Mouse (Mus musculus) neural tube, embryonic 13.5 days (tissue): ENCODE data around the gene Trim3. TPM values are rescaled to one million over a fixed set of nuclear protein-coding genes. Genes with fewer than 3 reads are reported as not detected.

Experiments used
- ATAC-seq: fragments of 200-750 bp; cut with Nextera tagmentation; 2 replicates; pipeline ENCODE4 v1.8.0; 2017; ENCODE audit warnings: low read depth, mild to moderate bottlenecking, moderate TSS enrichment, moderate library complexity
- H3K27ac ChIP-seq: fragments of 300-500 bp; sonication (generic); replicated peaks from 2 replicates; pipeline ENCODE4 v1.5.1; 2015; ENCODE audit warnings: moderate library complexity, mild to moderate bottlenecking, inconsistent platforms
- H3K27me3 ChIP-seq: fragments of 300-500 bp; sonication (generic); 2 replicates; pipeline ENCODE4 v1.6.1; 2015; ENCODE audit warnings: mild to moderate bottlenecking, inconsistent platforms
- H3K36me3 ChIP-seq: fragments of 300-500 bp; sonication (generic); 2 replicates; pipeline ENCODE4 v1.6.1; 2015; ENCODE audit warnings: mild to moderate bottlenecking, inconsistent platforms
- H3K4me1 ChIP-seq: fragments of 300-500 bp; sonication (generic); replicated peaks from 2 replicates; pipeline ENCODE4 v1.6.1; 2015; ENCODE audit warnings: inconsistent platforms
- H3K4me2 ChIP-seq: fragments of 300-500 bp; sonication (generic); 2 replicates; pipeline ENCODE4 v1.6.1; 2015; ENCODE audit warnings: inconsistent platforms, mild to moderate bottlenecking, moderate library complexity
- H3K4me3 ChIP-seq: fragments of 300-500 bp; sonication (generic); 2 replicates; pipeline ENCODE4 v1.5.1; 2015; ENCODE audit warnings: mild to moderate bottlenecking, inconsistent platforms
- H3K9ac ChIP-seq: fragments of 300-500 bp; sonication (generic); 2 replicates; pipeline ENCODE4 v1.6.1; 2015; ENCODE audit warnings: moderate library complexity, mild to moderate bottlenecking, inconsistent platforms
- H3K9me3 ChIP-seq: fragments of 300-500 bp; sonication (generic); 2 replicates; pipeline ENCODE4 v1.6.1; 2016; ENCODE audit warnings: inconsistent platforms
- WGBS: fragments of 180-500 bp; shearing (Covaris S2); methylation state at CpG from one replicate; pipeline ENCODE4 v1.1.7; 2015; 5-methylcytosine and 5-hydroxymethylcytosine counted together
- polyA plus RNA-seq: library from polyadenylated mRNA; unstranded; fragments of >200 nt; fragmentation: Nextera tagmentation; extraction: Ambion mirVana; gene quantifications from 2 replicates; pipeline ENCODE4 v1.2.1, GENCODE M21; 2015

Gene Trim3
- 84.1 and 85.4 TPM in 2 replicates for polyA plus RNA-seq

GRCm38 (mm10) chr7:105633127-105633800 lies at the start of gene Trim3:
Gene Trim3, minus strand, starts transcription at chr7:105633571.
- no peaks in the 10 kb centered on the region for H3K9me3 ChIP-seq
- peak within 1 kb of the TSS; percentile 95 for H3K9ac ChIP-seq
- H3K4me1 ChIP-seq, result peaks cover 72% of the 10 kb centered on the region
- H3K4me2 ChIP-seq, result peak within 1 kb of the TSS; percentile 86
- under 1% methylated on average over 67 of the region's 71 CpGs for WGBS
- peak; percentile 86 for ATAC-seq
- H3K4me3 ChIP-seq, result peak within 1 kb of the TSS; percentile 86
- H3K27ac ChIP-seq, result peak within 1 kb of the TSS; percentile 93
- peaks cover 28% of the 10 kb centered on the region for H3K36me3 ChIP-seq
- no peaks in the 10 kb centered on the region for H3K27me3 ChIP-seq

- peaks cover 8% of the 10 kb centered on the region for H3K36me3 ChIP-seq
- ATAC-seq, result peak; percentile 95
- H3K9ac ChIP-seq, result peak within 1 kb of the TSS; percentile 44
- peak within 1 kb of the TSS; percentile 32 for H3K4me3 ChIP-seq
- peak within 1 kb of the TSS; percentile 64 for H3K4me2 ChIP-seq
- no peaks in the 10 kb centered on the region for H3K27me3 ChIP-seq
- WGBS, result 2% methylated on average over 17 of the region's 17 CpGs
- peaks cover 10% of the 10 kb centered on the region for H3K4me1 ChIP-seq
- no peaks in the 10 kb centered on the region for H3K9me3 ChIP-seq
- H3K27ac ChIP-seq, result peak within 1 kb of the TSS; percentile 39; the same call in 1 of the 2 replicates
These were observed 17.5 kb upstream of the Trim3 start, which contains the start of gene Dnhd1 for GRCm38 (mm10) chr7:105650639-105651435. Gene Dnhd1, plus strand, starts transcription at chr7:105650827.

- H3K4me1 ChIP-seq, result peaks cover 32% of the 10 kb centered on the region
- H3K4me2 ChIP-seq, result peak overlapping the region; percentile 88
- H3K4me3 ChIP-seq, result peak overlapping the region; percentile 71
- no peak for ATAC-seq
- H3K9ac ChIP-seq, result peak overlapping the region; percentile 91
- H3K27ac ChIP-seq, result peak overlapping the region; percentile 38; the same call in 1 of the 2 replicates
- 38% methylated on average over 3 of the region's 3 CpGs for WGBS
- no peaks in the 10 kb centered on the region for H3K27me3 ChIP-seq
- peaks cover 36% of the 10 kb centered on the region for H3K36me3 ChIP-seq
- no peaks in the 10 kb centered on the region for H3K9me3 ChIP-seq
These were observed 8.6 kb upstream of the Trim3 start for GRCm38 (mm10) chr7:105641936-105642335.

- no peak; the same call in 1 of the 2 replicates for ATAC-seq
- H3K36me3 ChIP-seq, result peaks cover 43% of the 10 kb centered on the region
- peak overlapping the region; percentile 88 for H3K4me2 ChIP-seq
- H3K9me3 ChIP-seq, result no peaks in the 10 kb centered on the region
- peak overlapping the region; percentile 88 for H3K27ac ChIP-seq
- WGBS, result under 1% methylated on average over 18 of the region's 18 CpGs
- peak overlapping the region; percentile 71 for H3K4me3 ChIP-seq
- H3K4me1 ChIP-seq, result peaks cover 36% of the 10 kb centered on the region
- H3K9ac ChIP-seq, result peak overlapping the region; percentile 91
- no peaks in the 10 kb centered on the region for H3K27me3 ChIP-seq
These were observed 7.5 kb upstream of the Trim3 start for GRCm38 (mm10) chr7:105640894-105641255.

GRCm38 (mm10) chr7:105640233-105640893 lies 7.0 kb upstream of the Trim3 start, which contains the start of the genes Arfip2 and Gm45799:
Gene Arfip2, minus strand, starts transcription at chr7:105640416.
Gene Gm45799, plus strand, starts transcription at chr7:105640552.
- Histone ChIP-seq H3K27me3 (no peaks in the 10 kb centered on the region), H3K27ac (peak within 1 kb of the TSS; percentile 88), H3K4me3 (peak within 1 kb of the TSS; percentile 71), H3K36me3 (peaks cover 44% of the 10 kb centered on the region), H3K4me2 (peak within 1 kb of the TSS; percentile 88), H3K9ac (peak within 1 kb of the TSS; percentile 91), H3K4me1 (peaks cover 41% of the 10 kb centered on the region), H3K9me3 (no peaks in the 10 kb centered on the region)
- peak; percentile 97 for ATAC-seq
- WGBS, result under 1% methylated on average over 42 of the region's 45 CpGs

- Histone ChIP-seq H3K9me3 (no peaks in the 10 kb centered on the region), H3K4me2 (peak within 1 kb of the TSS; percentile 88), H3K4me3 (peak within 1 kb of the TSS; percentile 71), H3K27me3 (no peaks in the 10 kb centered on the region), H3K9ac (peak within 1 kb of the TSS; percentile 91), H3K27ac (peak within 1 kb of the TSS; percentile 88), H3K36me3 (peaks cover 39% of the 10 kb centered on the region), H3K4me1 (peaks cover 47% of the 10 kb centered on the region)
- ATAC-seq, result no peak; the same call in 1 of the 2 replicates
- WGBS, result 6% methylated on average over 2 of the region's 2 CpGs
These were observed 6.4 kb upstream of the Trim3 start, which contains the start of gene Timm10b for GRCm38 (mm10) chr7:105639756-105640155. Gene Timm10b, plus strand, starts transcription at chr7:105640056.

GRCm38 (mm10) chr7:105639304-105639703 lies 5.9 kb upstream of the Trim3 start:
- H3K4me3 ChIP-seq, result peak overlapping the region; percentile 71
- peaks cover 52% of the 10 kb centered on the region for H3K4me1 ChIP-seq
- no peak for ATAC-seq
- peak overlapping the region; percentile 91 for H3K9ac ChIP-seq
- H3K9me3 ChIP-seq, result no peaks in the 10 kb centered on the region
- 77% methylated on average over 9 of the region's 9 CpGs for WGBS
- H3K36me3 ChIP-seq, result peaks cover 39% of the 10 kb centered on the region
- H3K27me3 ChIP-seq, result no peaks in the 10 kb centered on the region
- no peak overlapping the region for H3K27ac ChIP-seq
- peak overlapping the region; percentile 88 for H3K4me2 ChIP-seq

- Histone ChIP-seq H3K36me3 (peaks cover 39% of the 10 kb centered on the region), H3K4me2 (peak overlapping the region; percentile 88), H3K4me3 (no peak overlapping the region), H3K27ac (no peak overlapping the region), H3K27me3 (no peaks in the 10 kb centered on the region), H3K4me1 (peaks cover 57% of the 10 kb centered on the region), H3K9ac (peak overlapping the region; percentile 91; the same call in 1 of the 2 replicates), H3K9me3 (no peaks in the 10 kb centered on the region)
- 94% methylated on average over 6 of the region's 6 CpGs for WGBS
- no peak for ATAC-seq
These were observed 5.4 kb upstream of the Trim3 start for GRCm38 (mm10) chr7:105638776-105639175.

- 98% methylated on average over 2 of the region's 2 CpGs for WGBS
These were observed 2.4 kb upstream of the Trim3 start for GRCm38 (mm10) chr7:105635726-105636125.

GRCm38 (mm10) chr7:105634272-105634920 lies 1.0 kb upstream of the Trim3 start:
- WGBS, result 39% methylated on average over 9 of the region's 9 CpGs
- H3K36me3 ChIP-seq, result peaks cover 34% of the 10 kb centered on the region
- peak overlapping the region; percentile 86 for H3K4me3 ChIP-seq
- H3K9me3 ChIP-seq, result no peaks in the 10 kb centered on the region
- H3K27me3 ChIP-seq, result no peaks in the 10 kb centered on the region
- peak; percentile 23 for ATAC-seq
- peaks cover 71% of the 10 kb centered on the region for H3K4me1 ChIP-seq
- H3K27ac ChIP-seq, result peak overlapping the region; percentile 93
- peak overlapping the region; percentile 95 for H3K9ac ChIP-seq
- peak overlapping the region; percentile 86 for H3K4me2 ChIP-seq

More at GRCm38 (mm10) chr7:105635726-105636125, 2.4 kb upstream of the Trim3 start:
- Histone ChIP-seq H3K27ac (peak overlapping the region; percentile 93), H3K4me1 (peaks cover 65% of the 10 kb centered on the region), H3K4me2 (no peak overlapping the region), H3K27me3 (no peaks in the 10 kb centered on the region), H3K4me3 (no peak overlapping the region), H3K36me3 (peaks cover 34% of the 10 kb centered on the region), H3K9me3 (no peaks in the 10 kb centered on the region), H3K9ac (no peak overlapping the region)
- no peak for ATAC-seq

GRCm38 (mm10) chr7:105633801-105634135 lies 397 bp upstream of the Trim3 start:
- Histone ChIP-seq H3K27ac (peak overlapping the region; percentile 93), H3K4me3 (peak overlapping the region; percentile 86), H3K4me1 (peaks cover 71% of the 10 kb centered on the region), H3K36me3 (peaks cover 33% of the 10 kb centered on the region), H3K9me3 (no peaks in the 10 kb centered on the region), H3K9ac (peak overlapping the region; percentile 95), H3K4me2 (peak overlapping the region; percentile 86), H3K27me3 (no peaks in the 10 kb centered on the region)
- whole genome bisulfite sequencing, result 4% methylated on average over 10 of the region's 10 CpGs
- no peak; the same call in 1 of the 2 replicates for ATAC-seq
